Mouse (Mus musculus) ES-Bruce4 (cell line): ENCODE measurements around the gene Tecpr2.

Experiments used
- CTCF ChIP-seq: IDR thresholded peaks from one replicate; pipeline ENCODE4 v1.8.1; 2011; ENCODE audit warnings: low read depth, low read length
- POLR2A ChIP-seq: IDR thresholded peaks from one replicate; pipeline ENCODE4 v1.8.1; 2011; ENCODE audit warnings: low read length; ENCODE audit not compliant: insufficient read depth

DNA sequence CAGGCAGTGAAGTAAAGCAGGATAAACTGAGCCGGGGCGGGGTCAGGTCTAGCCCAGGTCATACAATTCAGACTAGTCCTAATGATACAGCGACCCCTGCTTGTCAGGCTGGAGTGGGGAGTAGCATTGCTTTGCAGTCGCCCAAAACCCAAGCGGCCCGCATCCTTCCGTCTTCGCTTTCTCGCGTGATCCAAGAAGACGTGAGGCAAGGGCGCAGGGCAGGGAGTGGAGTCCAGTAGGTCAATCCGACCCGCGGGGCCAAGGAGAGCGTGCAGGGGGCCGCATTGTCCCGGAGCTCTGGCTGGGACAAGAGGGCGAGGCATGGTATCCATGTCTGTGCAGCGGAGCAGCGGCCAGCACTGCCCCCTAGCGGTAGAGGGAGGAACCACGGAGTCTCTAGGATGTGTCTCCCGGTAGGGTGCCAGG, 103.1 kb downstream of the Tecpr2 start:
- peak; percentile 86 for TF ChIP-seq CTCF
- TF ChIP-seq POLR2A = no peak
